Mouse (Mus musculus): Measurements from ENCODE around the gene Ttc13.

Gene Ttc13

GRCm38 (mm10) chr8:124703526-124703925 is 18.3 kb downstream of the Ttc13 start:
- DNase-seq, result no peak

DNA sequence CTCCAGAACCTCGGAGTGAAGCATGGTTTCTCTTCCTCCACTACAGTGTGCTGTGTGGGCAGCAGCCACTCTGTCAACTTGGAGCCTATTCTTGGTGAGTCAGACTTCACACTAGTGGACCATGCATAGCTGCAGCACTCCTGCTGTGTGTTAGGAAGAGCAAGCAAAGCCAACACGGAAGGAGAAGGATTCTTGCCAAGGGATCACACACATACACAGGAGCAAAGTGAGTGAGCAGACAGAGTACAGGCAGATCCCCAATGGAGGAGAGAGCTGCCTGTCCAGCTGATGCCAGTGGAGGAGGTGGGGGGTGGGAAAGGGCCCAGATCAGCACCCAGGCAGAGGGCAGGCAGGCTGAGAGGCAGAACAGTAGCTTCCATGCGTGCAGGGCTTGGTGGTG is 19.6 kb downstream of the Ttc13 start:
- DNase-seq, result peak; percentile 29 to 32

- DNase-seq, result no peak
These were observed 20.8 kb downstream of the Ttc13 start for GRCm38 (mm10) chr8:124701023-124701422.

DNA sequence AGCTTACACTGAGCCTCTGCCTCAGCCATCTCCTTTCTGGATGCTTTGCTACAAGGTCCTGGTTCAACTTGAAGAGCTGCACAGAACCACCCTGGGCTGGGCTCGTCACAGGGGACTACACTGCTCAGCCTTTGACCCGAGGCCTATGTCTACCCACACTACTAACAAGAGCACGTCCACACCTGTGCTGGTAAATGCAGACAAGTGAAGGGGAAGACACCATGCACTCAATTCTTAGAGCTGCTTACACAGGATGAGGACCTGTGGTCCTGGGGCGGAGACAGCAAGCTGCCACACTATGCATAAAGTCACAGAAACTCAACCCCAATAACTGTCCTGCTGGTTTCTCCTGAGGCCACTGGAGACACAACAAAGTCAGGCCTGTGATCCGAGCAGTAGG is 21.5 kb downstream of the Ttc13 start:
- DNase-seq, result no peak

DNA sequence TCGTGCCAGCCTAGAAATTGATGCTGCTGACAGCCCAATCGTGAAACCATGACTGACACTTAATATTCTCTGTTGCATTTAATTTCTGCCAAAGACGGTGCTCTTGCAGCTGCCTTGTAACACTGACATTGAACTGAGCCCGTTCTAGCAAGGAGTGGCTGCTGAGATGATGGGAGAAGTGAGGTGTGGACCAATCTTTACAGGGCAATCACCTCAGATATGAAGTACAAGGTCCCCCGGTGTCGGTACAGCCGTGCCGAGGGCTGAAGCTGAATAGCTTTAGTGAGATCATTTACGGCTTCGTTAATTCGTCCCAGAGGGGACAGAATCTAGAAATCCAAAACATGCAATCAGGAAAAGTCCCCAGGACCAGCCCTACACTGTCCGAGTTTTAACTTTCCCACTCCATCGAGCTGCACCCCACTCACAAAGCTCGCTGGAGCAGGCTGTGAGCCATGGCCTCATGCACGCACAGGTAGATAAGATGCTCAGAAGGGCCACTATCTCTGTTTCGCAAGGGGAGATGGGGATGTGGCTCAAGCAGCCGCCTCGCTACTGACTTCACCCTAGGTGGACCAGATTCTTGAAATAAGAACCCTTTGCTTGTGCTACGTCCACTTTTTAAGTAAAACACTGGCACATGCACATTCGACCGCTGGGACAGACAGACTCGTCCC is 26.2 kb downstream of the Ttc13 start:
- no peak for DNase-seq

DNA sequence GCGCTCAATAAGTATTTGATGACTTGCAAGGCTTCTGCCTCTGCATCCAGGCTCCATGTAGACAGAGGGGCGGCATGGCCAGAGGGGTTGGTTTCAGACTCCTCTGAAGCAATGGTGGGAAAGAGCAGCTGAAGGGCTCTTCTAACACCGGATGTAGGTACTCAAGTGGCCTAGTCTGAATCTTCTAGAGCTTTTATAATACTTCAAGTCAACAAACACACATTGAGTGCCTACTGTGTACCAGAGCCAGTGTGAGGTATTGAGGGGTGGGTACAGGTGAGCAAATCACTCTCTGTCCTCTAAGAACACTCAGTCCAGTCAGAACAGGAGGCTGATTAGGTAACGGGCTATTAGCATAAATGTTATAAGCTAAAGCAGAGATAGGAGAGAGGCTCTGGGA is 30.1 kb downstream of the Ttc13 start:
- no peak for DNase-seq

GRCm38 (mm10) chr8:124688899-124689298 is 32.9 kb downstream of the Ttc13 start:
- no peak for DNase-seq

GRCm38 (mm10) chr8:124682218-124682617 is 39.6 kb downstream of the Ttc13 start:
- DNase-seq, result no peak

- DNase-seq, result no peak
These were observed 40.0 kb downstream of the Ttc13 start for GRCm38 (mm10) chr8:124681792-124682157.

DNA sequence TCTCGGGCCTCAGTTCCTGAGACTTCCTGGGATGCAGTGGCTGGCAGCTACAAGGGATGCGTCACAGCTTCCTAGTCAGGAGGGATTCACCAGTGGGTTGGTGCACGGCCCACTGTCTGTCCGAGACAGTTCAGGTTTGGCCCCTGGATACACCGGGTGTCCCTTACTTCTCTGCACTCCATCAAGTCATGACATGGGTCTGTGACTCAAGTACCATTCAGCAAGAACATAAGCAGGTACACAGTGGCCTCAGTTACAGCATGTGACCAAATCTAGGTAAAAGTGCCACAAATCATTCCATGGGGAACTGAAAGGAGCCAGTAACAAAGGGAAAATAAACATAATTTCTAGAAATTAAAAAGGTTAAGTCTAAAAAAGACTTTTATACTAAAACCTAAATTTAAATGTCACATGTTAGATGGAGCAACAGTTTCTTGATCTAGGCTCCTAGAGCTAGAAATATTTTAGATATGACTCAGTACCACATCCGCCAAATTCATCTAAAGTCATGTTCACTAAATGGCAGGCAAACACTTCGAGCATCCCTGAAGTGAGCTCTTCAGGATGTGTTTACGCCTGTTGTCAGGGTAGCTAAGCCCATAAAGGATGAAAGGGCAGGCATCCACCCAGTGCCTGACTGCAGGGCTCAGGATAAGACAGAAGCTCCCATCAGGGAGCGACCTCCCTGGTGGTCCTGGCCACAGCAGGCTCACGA is 40.5 kb downstream of the Ttc13 start:
- no peak for DNase-seq

GRCm38 (mm10) chr8:124678246-124678645 is 43.5 kb downstream of the Ttc13 start:
- no peak for DNase-seq

GRCm38 (mm10) chr8:124677486-124677885 is 44.3 kb downstream of the Ttc13 start:
- peak; percentile 96 to 97 for DNase-seq

- peak; percentile 77 to 79 for DNase-seq
These were observed 44.7 kb downstream of the Ttc13 start for GRCm38 (mm10) chr8:124677078-124677477.

- peak; percentile 83 to 88 for DNase-seq
These were observed 45.1 kb downstream of the Ttc13 start for GRCm38 (mm10) chr8:124676661-124677060.

GRCm38 (mm10) chr8:124672345-124672744 is 49.4 kb downstream of the Ttc13 start:
- DNase-seq, result no peak

DNA sequence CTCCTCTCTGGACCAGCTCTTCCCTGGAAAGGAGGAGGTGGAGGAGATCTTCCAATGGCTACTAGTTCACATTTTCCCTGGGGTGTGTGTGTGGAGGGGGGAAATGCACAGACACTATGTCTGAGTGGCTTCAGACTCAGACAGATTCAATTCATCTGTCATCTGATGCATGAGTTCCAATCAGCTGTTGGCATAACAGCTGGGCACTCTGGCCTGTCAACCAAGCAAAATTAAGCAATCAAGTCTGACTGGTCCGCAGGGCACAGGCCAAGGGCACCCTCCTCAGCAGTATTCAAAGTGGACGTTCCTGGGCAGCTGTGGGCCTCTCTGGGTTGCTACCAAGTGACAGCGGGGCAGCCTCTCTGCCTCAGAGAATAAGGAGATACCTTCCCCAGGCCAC is 53.0 kb downstream of the Ttc13 start:
- DNase-seq, result no peak

DNA sequence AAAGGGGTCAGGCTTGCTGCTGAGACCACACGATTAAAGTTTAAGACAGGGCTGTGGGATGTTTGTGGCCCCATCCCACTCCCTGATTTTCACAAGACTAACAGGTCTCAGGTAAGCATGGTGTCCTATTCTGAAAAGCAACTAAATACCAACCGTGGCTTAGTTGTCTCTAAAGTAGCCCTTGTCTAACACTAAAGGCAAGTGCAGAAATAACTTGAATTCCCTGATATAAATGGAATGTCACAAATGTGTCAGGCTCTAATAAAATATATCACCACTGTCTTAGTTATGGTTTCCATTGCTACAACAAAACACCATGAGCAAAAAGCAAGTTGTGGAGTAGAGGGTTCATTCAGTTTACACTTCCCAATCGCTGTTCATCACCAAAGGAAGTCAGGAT is 57.4 kb downstream of the Ttc13 start:
- no peak for DNase-seq

GRCm38 (mm10) chr8:124663874-124664230 is 57.9 kb downstream of the Ttc13 start:
- no peak for DNase-seq

DNA sequence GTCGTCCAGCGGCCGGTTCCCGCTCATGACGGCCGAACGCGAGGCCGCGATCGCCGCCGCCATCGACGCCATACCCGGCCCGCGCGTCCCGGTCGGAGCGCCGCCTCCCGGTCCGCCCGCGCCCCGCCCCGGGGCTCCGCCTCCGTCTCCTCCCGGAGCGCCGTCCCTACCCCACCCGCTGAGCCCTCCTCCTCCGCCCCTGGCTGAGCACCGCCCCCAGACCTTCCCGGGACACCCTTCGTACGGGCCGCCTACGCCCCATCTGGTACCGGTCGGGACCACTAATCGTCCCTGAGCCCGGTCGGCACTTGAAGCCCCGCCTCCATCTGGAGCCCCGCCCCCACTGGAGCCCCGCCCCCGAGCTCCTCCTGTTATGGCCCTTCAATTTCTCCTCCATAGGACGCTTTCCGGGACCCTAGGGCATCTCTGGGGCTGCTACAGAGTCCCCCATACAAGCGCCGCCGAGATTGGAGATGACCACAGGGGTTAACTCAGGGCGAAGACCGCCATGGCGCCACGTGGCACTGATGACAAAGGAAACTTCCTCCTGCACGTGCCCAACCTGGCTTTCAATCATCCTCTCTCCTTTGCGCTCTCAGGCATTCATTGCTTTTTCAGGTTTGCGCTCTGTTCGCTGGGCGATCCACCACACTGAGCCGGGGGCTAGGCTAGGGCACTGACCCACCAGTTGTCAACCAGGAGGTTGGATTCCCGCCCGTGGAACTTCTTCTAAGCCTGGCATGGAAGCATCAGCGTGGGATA is 58.5 kb downstream of the Ttc13 start, which contains the start of gene 2310022B05Rik:
2310022B05Rik (minus strand) TSS at position 258 of the 762 bp plus-strand sequence.
- peak; percentile 93 to 94 for DNase-seq

GRCm38 (mm10) chr8:124662446-124663111 is 59.2 kb downstream of the Ttc13 start:
- DNase-seq, result no peak

GRCm38 (mm10) chr8:124661781-124662180 is 60.0 kb downstream of the Ttc13 start:
- peak in 1 of 2 experiments; percentile 30 for DNase-seq

- peak; percentile 74 to 85 for DNase-seq
These were observed 63.4 kb downstream of the Ttc13 start for GRCm38 (mm10) chr8:124658415-124658814.

DNA sequence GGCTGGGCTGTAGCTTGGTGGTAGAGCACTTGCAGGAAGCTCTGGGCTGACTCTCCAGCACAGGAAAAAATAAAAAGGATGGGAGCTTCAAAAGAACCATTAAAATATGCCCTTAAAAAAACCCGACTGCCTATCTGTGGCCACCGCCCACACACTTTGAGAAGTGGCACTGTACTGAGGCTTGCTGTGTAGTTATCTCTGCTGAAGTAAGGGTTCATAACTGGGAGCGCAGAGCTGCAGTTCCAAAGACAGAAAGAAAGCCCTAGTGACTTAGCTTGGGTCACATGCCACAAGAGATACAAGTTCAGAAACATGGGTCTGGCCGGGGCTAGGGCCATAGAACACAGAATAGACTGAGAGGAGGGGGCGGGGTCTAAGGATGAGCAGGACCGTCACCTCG is 63.8 kb downstream of the Ttc13 start:
- no peak for DNase-seq

Measured in cerebellum, postnatal 10 days (tissue).